Mouse (Mus musculus): ENCODE data around the gene H2-M5. TPM values are rescaled to one million over a fixed set of nuclear protein-coding genes. Genes with fewer than 3 reads are reported as not detected.

Gene H2-M5
- not detected for total RNA-seq (2023)

DNA sequence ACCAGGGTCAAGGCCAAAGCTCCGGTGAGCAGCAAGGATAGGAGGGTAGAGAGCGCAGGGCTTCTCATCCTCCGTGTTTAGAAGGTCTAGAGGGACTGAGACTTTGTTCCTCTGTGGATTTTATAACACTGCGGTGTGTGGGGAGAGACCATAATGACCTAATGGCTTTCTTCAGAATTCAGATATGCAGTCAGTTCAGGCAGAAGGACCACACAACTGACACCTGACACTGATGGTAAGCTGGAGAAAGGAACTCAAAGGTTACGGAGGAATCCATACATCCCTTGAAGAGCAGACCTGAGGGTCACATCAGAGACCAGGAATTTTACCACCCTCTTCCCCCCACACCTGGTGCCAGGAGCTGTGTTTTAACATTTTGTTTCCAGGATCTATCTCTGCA is at the start of gene H2-M5:
Gene H2-M5, minus strand, starts transcription at position 101 of the 400 bp plus-strand sequence.

DNA sequence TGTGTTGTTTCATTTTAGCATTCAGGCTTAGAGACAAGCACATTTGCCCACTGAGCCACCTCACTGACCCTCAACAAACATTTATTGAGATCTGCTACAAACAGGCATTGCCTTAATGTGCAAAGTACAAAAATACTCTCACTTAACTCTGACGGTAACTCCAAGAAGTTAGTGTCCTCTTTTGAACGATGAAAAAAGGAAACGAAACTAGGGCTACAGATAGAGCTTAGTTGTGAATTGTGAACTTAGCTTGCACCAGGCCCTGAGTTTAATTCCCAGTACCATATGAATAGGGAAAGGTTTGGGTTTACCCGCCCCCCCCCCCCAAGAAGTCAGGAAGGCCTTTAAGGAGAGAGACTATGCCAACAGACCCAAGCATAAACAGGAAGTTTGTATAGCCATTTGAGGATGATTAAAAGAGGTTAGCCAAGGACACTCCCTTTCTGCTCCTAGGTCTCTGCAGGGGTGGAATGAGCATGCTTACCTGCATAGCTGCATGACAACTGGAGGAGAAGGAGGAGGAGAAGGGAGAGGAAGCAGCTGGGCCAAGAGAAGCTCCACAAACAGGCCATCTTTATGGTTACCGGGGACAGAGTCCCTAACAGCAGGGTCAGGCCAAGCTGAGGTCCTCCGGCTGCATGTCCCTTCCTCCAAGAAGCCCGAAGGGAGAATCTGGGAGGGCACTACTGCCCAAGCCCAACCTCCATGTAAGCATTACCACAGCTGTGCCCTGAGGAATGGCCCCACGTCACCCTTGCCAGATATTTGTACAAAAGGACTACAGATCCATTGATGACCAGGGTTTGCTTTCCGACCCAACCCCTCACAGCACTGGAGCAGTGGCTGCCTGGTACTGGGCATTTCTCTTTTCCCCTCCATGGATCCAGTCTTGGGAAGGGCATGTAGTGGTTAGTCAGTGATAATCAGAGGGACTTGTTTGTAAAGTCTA is 33.6 kb upstream of the H2-M5 start, which contains the start of gene Mog:
Gene Mog, minus strand, starts transcription at position 771 of the 949 bp plus-strand sequence.

GRCm38 (mm10) chr17:37000863-37001262 is 11.5 kb upstream of the H2-M5 start, which contains the start of gene Zfp57:
TSS of gene Zfp57 (plus strand) at chr17:37001163.

DNA sequence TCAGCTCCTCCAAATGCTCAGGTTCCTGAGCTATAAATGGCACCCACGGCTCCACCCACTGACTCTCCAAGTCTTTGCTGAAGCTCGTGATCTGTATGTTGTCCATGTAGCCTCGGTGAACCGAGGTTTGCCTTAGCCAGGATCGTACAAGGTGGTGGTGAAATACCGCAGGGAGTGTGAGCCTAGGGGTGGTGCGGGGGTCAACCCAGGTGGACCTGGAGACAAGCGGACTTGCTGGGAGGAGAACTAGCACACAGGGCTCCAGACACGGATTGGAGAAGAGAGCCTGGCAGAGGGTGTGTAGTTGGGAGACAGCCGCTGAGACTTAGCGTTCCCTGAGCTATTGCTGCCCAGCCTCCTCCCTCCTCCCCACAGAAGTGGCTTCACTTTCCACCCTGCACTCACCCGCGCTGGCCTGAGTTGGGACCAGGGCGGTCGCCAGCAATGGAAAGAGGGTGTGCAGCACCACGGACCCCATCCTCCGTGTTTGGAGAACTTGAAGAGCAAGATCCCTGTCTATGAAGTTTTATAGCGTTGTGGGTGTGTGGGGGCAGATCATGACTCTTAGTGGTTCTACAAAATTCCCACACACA is 8.0 kb downstream of the H2-M5 start, which contains the start of gene 2410137M14Rik:
Gene 2410137M14Rik, minus strand, starts transcription at position 17 of the 593 bp plus-strand sequence.

GRCm38 (mm10) chr17:36957999-36958743 is 31.2 kb downstream of the H2-M5 start, which contains the start of the genes Znrd1 and Znrd1as:
TSS of gene Znrd1 (minus strand) at chr17:36958559.
TSS of gene Znrd1as (plus strand) at chr17:36958592.

DNA sequence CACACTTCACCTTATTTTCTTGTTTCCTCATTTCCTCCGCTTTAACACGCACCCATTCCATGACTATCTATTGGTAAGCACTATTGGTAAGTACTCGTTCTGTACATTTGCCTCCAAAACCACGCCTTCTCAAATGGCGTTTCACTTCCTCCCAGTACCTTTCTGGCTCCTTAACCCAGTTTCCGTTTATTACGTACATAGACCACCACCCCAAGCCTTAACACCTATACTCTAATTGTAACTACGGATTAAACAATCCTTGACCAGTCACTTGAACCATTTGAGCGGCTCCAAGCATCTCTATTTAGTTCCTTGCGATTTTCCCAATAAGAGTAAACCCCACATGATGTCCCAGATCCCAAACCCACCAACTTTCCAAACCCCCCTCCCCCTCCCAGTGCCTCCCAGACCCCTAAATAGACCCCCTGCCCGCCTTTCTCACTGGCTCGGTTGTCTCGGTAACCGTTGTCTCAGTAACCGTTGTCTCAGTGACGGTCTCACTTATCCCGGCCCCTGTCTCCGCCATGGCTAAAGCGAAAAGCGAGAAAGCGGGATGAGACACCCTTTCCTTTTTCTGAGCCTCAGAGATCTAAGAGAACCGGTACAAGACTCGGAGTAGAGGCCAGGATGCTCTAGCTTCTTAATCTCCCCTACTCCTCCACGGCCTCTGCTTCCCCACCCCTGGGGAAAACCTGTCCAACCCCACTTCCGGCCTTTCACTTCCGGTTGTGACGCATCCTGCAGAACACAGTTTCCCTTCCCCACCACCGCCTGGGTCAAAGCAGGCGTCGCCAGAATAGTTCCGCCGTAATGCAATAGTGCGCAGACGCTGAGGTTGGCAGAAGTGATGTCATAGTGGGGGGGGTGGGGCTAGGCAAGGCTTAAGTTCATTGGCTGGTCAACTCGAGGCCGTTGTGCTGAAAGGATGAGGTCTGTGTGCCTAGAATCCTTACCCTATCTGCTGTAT is 38.1 kb downstream of the H2-M5 start, which contains the start of gene Ppp1r11:
Gene Ppp1r11, minus strand, starts transcription at position 761 of the 967 bp plus-strand sequence.

DNA sequence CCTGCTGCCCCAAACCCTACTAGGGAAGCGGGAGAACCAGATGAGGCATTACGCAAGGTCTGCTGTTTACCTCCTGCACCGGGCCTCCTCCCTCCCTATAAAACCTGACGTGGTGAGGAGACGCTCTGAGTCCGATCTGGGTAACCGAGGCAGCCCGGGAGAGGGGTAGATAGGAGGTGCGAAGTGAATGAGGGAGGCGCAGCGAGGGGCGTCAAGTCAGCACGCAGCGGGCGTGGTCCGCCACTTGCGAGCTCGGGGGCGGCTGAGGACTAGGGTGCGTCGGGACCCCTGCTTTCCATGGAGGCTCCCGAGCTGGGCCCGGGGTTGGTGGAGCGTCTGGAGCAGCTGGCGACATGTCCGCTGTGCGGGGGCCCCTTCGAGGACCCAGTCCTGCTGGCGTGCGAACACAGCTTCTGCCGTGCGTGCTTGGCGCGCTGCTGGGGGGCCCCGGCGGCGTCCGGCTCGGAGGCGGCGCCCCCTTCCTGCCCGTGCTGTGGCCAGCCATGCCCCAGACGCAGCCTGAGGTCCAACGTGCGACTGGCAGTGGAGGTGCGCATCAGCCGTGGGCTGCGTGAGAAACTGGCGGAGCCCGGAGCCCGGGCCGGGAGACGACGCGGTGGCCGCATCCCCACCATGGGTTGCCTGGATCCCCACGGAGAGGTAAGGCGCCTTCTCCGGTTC is 46.4 kb downstream of the H2-M5 start, which contains the start of gene Rnf39:
Gene Rnf39, plus strand, starts transcription at position 128 of the 681 bp plus-strand sequence.

Other genes starting within 250 kb of the H2-M5 start
- not detected for gene H2-M10.5, start 216.6 kb downstream of the H2-M5 start, total RNA-seq (2023)
- gene H2-M10.6, start 177.4 kb downstream of the H2-M5 start, total RNA-seq (2023), result not detected
- 128 TPM for gene Trim26, start 152.4 kb downstream of the H2-M5 start, total RNA-seq (2023)
- gene Trim15, start 122.3 kb downstream of the H2-M5 start, total RNA-seq (2023), result not detected
- 0.89 TPM for gene Trim10, start 120.0 kb downstream of the H2-M5 start, total RNA-seq (2023)
- gene Trim40, start 99.4 kb downstream of the H2-M5 start, total RNA-seq (2023), result not detected
- not detected for gene Trim31, start 91.4 kb downstream of the H2-M5 start, total RNA-seq (2023)
- 2.2 TPM for gene Rnf39, start 46.6 kb downstream of the H2-M5 start, total RNA-seq (2023)
- gene Ppp1r11, start 37.8 kb downstream of the H2-M5 start, total RNA-seq (2023), result 56.2 TPM
- gene Znrd1, start 31.0 kb downstream of the H2-M5 start, total RNA-seq (2023), result 59.2 TPM
- gene Znrd1as, start 30.9 kb downstream of the H2-M5 start, total RNA-seq (2023), result 2.3 TPM
- gene 2410137M14Rik, start 8.3 kb downstream of the H2-M5 start, total RNA-seq (2023), result not detected
- gene Zfp57, start 11.6 kb upstream of the H2-M5 start, total RNA-seq (2023), result not detected
- not detected for gene Mog, start 33.9 kb upstream of the H2-M5 start, total RNA-seq (2023)
- 153 TPM for gene Gabbr1, start 56.4 kb upstream of the H2-M5 start, total RNA-seq (2023)
- 0.18 TPM for gene Olfr90, start 99.0 kb upstream of the H2-M5 start, total RNA-seq (2023)
- gene Olfr91, start 108.7 kb upstream of the H2-M5 start, total RNA-seq (2023), result not detected
- gene Olfr92, start 130.6 kb upstream of the H2-M5 start, total RNA-seq (2023), result not detected
- gene Olfr93, start 172.0 kb upstream of the H2-M5 start, total RNA-seq (2023), result not detected
- gene Ubd, start 204.4 kb upstream of the H2-M5 start, total RNA-seq (2023), result not detected
- not detected for gene Olfr94, start 211.5 kb upstream of the H2-M5 start, total RNA-seq (2023)
- gene Olfr95, start 223.6 kb upstream of the H2-M5 start, total RNA-seq (2023), result not detected
- not detected for gene Olfr96, start 230.6 kb upstream of the H2-M5 start, total RNA-seq (2023)
- not detected for gene Olfr97, start 247.8 kb upstream of the H2-M5 start, total RNA-seq (2023)